Mouse (Mus musculus): ENCODE data around the gene Tmem108. TPM values are rescaled to one million over a fixed set of nuclear protein-coding genes. Genes with fewer than 3 reads are reported as not detected.

The Tmem108 gene
- polyA plus RNA-seq, 1 experiment from 2014 or later = 8.5 TPM

DNA sequence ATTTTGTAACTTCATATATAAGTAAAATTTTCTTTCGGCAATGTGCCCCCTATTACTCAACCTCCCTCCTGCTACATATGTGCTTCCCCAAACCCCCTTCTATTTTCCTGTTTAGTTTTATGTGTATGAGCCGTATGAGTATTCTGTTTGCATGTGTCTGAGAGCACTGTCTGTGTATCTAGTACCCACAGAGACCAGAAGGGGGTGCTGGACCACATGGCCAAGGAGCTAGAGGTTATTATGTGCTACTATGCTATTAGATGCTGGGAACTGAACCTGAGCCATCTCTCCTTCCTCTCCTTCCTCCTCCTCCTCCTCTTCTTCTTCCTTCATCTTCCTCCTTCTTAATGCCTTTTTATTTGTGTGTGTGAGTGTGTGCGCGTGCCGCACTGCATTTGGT, 59.2 kb downstream of the Tmem108 start:
- Histone ChIP-seq H3K4me1 (no peaks in the 10 kb centered on the region), H3K27ac (replicated peaks) (no peak overlapping the region), H3K4me2 (replicated peaks) (no peak overlapping the region), H3K4me3 (replicated peaks) (no peak overlapping the region), H3K9ac (no peak overlapping the region), H3K27me3 (no peaks in the 10 kb centered on the region), H3K36me3 (no peaks in the 10 kb centered on the region), H3K9me3 (replicated peaks) (no peaks in the 10 kb centered on the region)
- no peak for ATAC-seq (ENCODE audit: insufficient number of reproducible peaks, low FRiP score, low TSS enrichment, low read depth)
- 89% methylated on average over 5 of the region's 5 CpGs for WGBS

DNA sequence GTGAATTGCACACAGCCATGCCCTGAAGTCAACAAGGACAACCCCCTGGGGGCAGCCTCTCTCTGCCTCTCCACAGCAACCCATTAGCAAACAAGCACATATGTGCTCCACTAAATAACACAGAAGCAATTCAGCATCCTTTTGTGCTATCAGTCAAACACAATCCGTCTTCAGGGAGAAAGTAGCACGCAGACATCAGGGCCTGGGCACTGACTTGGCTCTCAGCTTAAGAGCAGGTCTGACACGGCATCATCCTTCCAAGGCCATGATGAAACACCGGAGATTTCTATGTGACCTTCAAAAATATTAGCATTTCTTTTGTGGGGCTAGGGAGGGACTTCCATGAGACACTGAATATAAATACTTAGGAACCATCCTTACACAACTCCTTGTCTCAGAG, 60.2 kb downstream of the Tmem108 start:
- no peak for ATAC-seq (ENCODE audit: insufficient number of reproducible peaks, low FRiP score, low TSS enrichment, low read depth)
- no peak overlapping the region for H3K9ac ChIP-seq
- H3K4me1 ChIP-seq = no peaks in the 10 kb centered on the region
- H3K9me3 ChIP-seq (replicated peaks) = no peaks in the 10 kb centered on the region
- no peak overlapping the region for H3K4me2 ChIP-seq (replicated peaks)
- no peak overlapping the region for H3K4me3 ChIP-seq (replicated peaks)
- no peaks in the 10 kb centered on the region for H3K27me3 ChIP-seq
- H3K36me3 ChIP-seq = no peaks in the 10 kb centered on the region
- H3K27ac ChIP-seq (replicated peaks) = no peak overlapping the region
- WGBS = 78% methylated on average over 4 of the region's 4 CpGs

DNA sequence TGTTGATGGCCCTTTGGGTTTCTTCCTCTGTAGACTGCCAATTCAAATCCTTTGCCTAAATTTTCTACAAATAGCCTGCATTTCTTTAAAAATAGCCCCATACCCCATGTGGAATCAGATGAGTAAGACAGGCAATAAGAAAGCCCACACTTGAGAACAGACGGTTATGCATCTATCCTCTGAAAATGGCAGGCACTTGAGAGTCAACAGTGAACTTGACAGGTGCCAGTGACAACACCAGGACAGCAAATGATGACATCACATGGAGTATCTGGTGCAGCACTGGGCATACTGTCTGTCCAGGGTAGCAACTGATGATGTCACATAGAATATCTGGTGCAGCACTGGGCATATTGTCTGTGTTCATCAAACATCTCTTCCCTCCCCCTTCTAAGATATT, 61.4 kb downstream of the Tmem108 start:
- no peaks in the 10 kb centered on the region for H3K27me3 ChIP-seq
- no peaks in the 10 kb centered on the region for H3K36me3 ChIP-seq
- H3K27ac ChIP-seq (replicated peaks) = no peak overlapping the region
- H3K9me3 ChIP-seq (replicated peaks) = no peaks in the 10 kb centered on the region
- 81% methylated on average over 1 of the region's 1 CpGs for WGBS
- H3K4me1 ChIP-seq = no peaks in the 10 kb centered on the region
- H3K9ac ChIP-seq = no peak overlapping the region
- no peak for ATAC-seq (ENCODE audit: insufficient number of reproducible peaks, low FRiP score, low TSS enrichment, low read depth)
- H3K4me2 ChIP-seq (replicated peaks) = no peak overlapping the region
- H3K4me3 ChIP-seq (replicated peaks) = no peak overlapping the region

DNA sequence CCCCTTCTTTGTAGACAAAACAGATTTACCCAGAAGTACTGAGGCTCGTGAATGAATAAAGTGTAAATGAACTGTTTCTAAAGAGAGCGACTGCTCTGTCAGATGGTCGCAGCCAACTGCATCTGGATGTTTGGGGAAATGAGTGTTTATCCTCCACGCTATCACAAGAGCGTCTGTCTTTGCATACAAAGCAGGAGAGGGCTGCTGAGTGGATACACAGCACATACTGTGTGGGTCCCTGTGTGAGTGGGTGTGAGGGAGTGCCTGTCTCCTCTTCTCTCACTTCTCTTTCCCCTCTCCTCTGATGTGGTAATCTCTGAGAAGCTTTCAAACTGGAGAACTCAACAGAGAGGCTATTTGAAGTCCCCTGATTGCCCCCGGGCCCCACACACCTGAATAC, 64.7 kb downstream of the Tmem108 start:
- Histone ChIP-seq H3K4me1 (peaks cover 10% of the 10 kb centered on the region), H3K4me3 (replicated peaks) (no peak overlapping the region), H3K9ac (no peak overlapping the region), H3K36me3 (no peaks in the 10 kb centered on the region), H3K9me3 (replicated peaks) (no peaks in the 10 kb centered on the region), H3K27ac (replicated peaks) (no peak overlapping the region), H3K4me2 (replicated peaks) (no peak overlapping the region), H3K27me3 (no peaks in the 10 kb centered on the region)
- WGBS = 77% methylated on average over 6 of the region's 6 CpGs
- ATAC-seq (ENCODE audit: insufficient number of reproducible peaks, low FRiP score, low TSS enrichment, low read depth) = no peak

DNA sequence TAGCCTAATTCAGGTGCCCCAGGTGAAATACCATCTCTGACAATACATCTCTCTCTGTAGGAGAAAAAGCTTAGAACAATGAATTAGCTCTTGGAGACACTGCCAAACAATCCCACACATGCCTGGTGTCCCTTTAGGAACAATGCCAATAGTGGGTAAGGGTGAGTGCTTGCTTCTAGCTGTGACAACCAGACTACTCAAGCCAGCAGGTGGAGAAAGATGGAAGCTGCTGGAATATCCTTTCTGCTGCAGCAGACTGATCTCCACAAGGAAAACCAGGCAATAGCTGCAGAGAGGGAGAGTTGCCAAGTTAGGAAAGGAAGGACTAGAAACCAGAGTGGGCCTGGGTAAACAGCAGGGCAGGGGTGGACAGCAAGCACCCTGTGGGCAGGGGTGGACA, 67.8 kb downstream of the Tmem108 start:
- peaks cover 13% of the 10 kb centered on the region for H3K4me1 ChIP-seq
- H3K36me3 ChIP-seq = no peaks in the 10 kb centered on the region
- H3K9me3 ChIP-seq (replicated peaks) = no peaks in the 10 kb centered on the region
- no peak overlapping the region for H3K4me3 ChIP-seq (replicated peaks)
- H3K27ac ChIP-seq (replicated peaks) = no peak overlapping the region
- no peak for ATAC-seq (ENCODE audit: insufficient number of reproducible peaks, low FRiP score, low TSS enrichment, low read depth)
- H3K9ac ChIP-seq = no peak overlapping the region
- no peaks in the 10 kb centered on the region for H3K27me3 ChIP-seq
- H3K4me2 ChIP-seq (replicated peaks) = no peak overlapping the region

DNA sequence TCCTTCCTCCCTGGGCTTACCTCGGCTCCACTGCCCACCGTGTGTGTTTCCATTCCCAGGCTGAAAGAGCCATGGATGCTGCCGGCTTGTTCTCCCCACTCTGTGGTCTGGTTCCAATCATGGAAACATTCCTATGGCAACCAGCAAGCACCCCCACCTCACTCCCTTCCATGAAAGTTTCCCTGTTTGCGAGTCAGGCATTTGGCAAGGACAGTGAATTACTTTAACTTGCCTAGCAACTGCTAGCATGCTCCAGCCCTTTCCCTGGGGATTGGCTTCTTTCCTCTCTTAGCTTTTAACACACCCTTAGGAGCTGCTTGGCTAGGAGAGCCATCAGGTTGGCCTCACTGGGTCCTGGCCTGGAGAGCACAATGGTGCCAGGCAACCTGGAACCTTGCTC, 68.9 kb downstream of the Tmem108 start:
- no peaks in the 10 kb centered on the region for H3K9me3 ChIP-seq (replicated peaks)
- peak overlapping the region; percentile 44; the same call in 1 of the 2 replicates for H3K27ac ChIP-seq (replicated peaks)
- H3K36me3 ChIP-seq = no peaks in the 10 kb centered on the region
- peaks cover 13% of the 10 kb centered on the region for H3K4me1 ChIP-seq
- no peak overlapping the region for H3K4me3 ChIP-seq (replicated peaks)
- WGBS = 29% methylated on average over 4 of the region's 4 CpGs
- ATAC-seq (ENCODE audit: insufficient number of reproducible peaks, low FRiP score, low TSS enrichment, low read depth) = peak; percentile 65
- no peaks in the 10 kb centered on the region for H3K27me3 ChIP-seq
- no peak overlapping the region for H3K9ac ChIP-seq
- H3K4me2 ChIP-seq (replicated peaks) = no peak overlapping the region

DNA sequence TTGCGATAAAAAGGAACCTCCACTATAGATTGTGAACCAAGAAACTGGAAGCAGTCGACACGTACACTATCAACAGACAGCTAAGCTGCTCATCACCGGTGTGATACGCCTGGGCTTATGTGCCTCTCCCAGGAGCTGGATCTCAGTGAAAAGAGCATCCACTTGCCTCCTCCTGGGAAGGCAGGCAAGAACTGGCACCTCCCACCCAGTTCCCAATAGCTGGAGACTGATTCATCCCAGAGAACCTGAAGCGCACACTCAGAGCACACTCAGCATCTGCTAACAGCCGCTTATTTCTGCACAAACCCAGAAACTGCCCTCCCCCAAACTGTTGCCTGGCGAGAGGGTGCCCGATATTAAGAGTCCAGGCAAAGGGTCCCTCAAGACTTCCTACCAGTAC, 69.8 kb downstream of the Tmem108 start:
- 88% methylated on average over 9 of the region's 9 CpGs for WGBS
- H3K27ac ChIP-seq (replicated peaks) = no peak overlapping the region
- no peak for ATAC-seq (ENCODE audit: insufficient number of reproducible peaks, low FRiP score, low TSS enrichment, low read depth)
- no peak overlapping the region for H3K9ac ChIP-seq
- peaks cover 21% of the 10 kb centered on the region for H3K4me1 ChIP-seq
- no peaks in the 10 kb centered on the region for H3K27me3 ChIP-seq
- no peaks in the 10 kb centered on the region for H3K36me3 ChIP-seq
- no peak overlapping the region for H3K4me3 ChIP-seq (replicated peaks)
- H3K4me2 ChIP-seq (replicated peaks) = no peak overlapping the region
- H3K9me3 ChIP-seq (replicated peaks) = no peaks in the 10 kb centered on the region

DNA sequence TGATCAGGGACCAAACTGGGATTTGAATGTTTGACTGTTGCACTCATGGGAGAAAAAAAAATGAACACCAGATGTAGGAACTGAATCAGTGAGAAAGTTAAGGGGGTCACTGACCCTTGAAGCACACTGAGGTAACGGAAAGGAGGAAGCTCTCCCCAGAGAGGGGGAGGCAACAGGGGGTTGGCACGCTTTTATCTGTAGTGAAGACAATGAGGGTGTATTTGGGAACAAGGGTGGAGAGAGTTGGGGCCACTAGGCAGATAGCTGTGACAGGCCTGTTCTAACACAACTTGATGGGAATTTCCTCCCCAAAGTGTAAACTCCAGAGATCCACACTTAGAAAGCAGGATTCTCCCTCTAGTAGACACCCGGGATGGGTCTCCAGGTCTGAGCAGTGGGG, 71.2 kb downstream of the Tmem108 start:
- 38% methylated on average over 3 of the region's 3 CpGs for WGBS
- H3K4me1 ChIP-seq = peaks cover 23% of the 10 kb centered on the region
- H3K9ac ChIP-seq = no peak overlapping the region
- no peak overlapping the region for H3K4me3 ChIP-seq (replicated peaks)
- ATAC-seq (ENCODE audit: insufficient number of reproducible peaks, low FRiP score, low TSS enrichment, low read depth) = no peak
- H3K27me3 ChIP-seq = no peaks in the 10 kb centered on the region
- H3K9me3 ChIP-seq (replicated peaks) = no peaks in the 10 kb centered on the region
- no peak overlapping the region for H3K4me2 ChIP-seq (replicated peaks)
- no peaks in the 10 kb centered on the region for H3K36me3 ChIP-seq
- no peak overlapping the region for H3K27ac ChIP-seq (replicated peaks)

DNA sequence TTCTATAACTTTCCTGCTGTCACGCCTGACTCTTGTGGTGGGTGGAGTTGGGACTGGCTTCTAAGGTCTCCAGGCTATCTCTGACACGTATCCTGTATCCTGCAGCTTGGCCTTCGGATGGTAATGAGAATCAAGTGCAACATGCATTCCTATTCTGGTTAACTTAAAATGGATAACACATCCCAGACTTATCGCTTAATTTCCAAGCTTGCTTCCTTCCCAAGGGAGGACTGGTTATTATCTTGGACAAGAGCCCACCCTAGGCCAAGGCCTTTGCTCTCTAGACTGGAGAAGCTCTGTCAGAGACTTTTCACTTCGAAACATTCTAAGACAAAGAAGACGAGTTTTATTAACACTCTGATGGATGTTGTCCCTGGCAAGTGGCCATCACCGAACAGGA, 71.9 kb downstream of the Tmem108 start:
- H3K9me3 ChIP-seq (replicated peaks) = no peaks in the 10 kb centered on the region
- H3K4me1 ChIP-seq = peaks cover 23% of the 10 kb centered on the region
- no peaks in the 10 kb centered on the region for H3K36me3 ChIP-seq
- WGBS = 63% methylated on average over 7 of the region's 7 CpGs
- no peak overlapping the region for H3K4me3 ChIP-seq (replicated peaks)
- H3K27me3 ChIP-seq = no peaks in the 10 kb centered on the region
- H3K9ac ChIP-seq = no peak overlapping the region
- no peak overlapping the region for H3K27ac ChIP-seq (replicated peaks)
- ATAC-seq (ENCODE audit: insufficient number of reproducible peaks, low FRiP score, low TSS enrichment, low read depth) = no peak
- H3K4me2 ChIP-seq (replicated peaks) = no peak overlapping the region

DNA sequence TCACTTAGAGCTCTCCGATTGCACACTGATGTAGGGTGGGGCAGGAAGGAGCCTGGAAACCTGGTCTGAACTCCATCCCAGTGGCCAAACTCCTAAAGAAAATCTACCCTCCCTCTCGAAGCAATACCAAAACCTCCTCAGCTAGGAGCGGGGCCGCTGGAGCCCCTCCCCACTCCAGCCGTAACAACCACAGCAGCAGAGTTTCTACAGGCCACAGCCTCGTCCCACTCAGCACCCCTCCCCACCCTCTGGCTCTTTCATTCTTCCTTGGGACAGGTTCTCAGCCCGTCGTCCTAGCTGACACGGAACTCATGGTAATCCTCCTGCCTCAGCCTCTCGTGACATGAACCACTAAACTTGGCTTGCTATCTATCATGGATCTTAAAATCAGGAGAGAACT, 72.6 kb downstream of the Tmem108 start:
- no peak for ATAC-seq (ENCODE audit: insufficient number of reproducible peaks, low FRiP score, low TSS enrichment, low read depth)

DNA sequence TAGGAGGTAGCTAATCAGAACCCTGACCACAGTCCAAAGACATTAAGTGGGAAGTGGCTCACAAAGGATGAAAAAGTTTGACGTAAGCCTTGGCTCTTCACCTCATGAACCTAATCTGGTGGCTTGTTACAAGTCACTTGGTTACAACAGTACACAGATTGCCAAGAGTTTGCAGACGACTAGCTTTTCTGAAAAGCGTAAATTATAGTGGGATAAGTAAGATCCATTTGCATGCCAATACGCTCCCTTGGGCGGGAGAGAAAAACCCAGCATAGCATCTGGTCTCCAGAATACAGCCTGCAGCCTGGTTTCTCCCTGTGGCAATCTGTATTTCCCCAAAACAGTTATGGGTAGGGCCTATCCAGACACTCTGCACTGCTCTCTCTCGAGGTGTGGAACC, 74.5 kb downstream of the Tmem108 start:
- no peaks in the 10 kb centered on the region for H3K27me3 ChIP-seq
- no peak overlapping the region for H3K4me3 ChIP-seq (replicated peaks)
- no peak overlapping the region for H3K27ac ChIP-seq (replicated peaks)
- H3K9me3 ChIP-seq (replicated peaks) = no peaks in the 10 kb centered on the region
- no peak overlapping the region for H3K4me2 ChIP-seq (replicated peaks)
- H3K9ac ChIP-seq = no peak overlapping the region
- 0 out of 2 replicates have a peak, but pooled peaks cover 13% of the 10 kb centered on the region for H3K4me1 ChIP-seq
- H3K36me3 ChIP-seq = no peaks in the 10 kb centered on the region
- ATAC-seq (ENCODE audit: insufficient number of reproducible peaks, low FRiP score, low TSS enrichment, low read depth) = 0 out of 2 replicates have a peak, but pooled peaks have one; percentile 34
- WGBS = 42% methylated on average over 6 of the region's 6 CpGs

More for the DNA sequence above, 72.6 kb downstream of the Tmem108 start:
- peaks cover 23% of the 10 kb centered on the region for H3K4me1 ChIP-seq
- H3K36me3 ChIP-seq = no peaks in the 10 kb centered on the region
- H3K9ac ChIP-seq = no peak overlapping the region
- H3K27me3 ChIP-seq = no peaks in the 10 kb centered on the region
- no peak overlapping the region for H3K4me2 ChIP-seq (replicated peaks)
- no peak overlapping the region for H3K4me3 ChIP-seq (replicated peaks)
- H3K9me3 ChIP-seq (replicated peaks) = no peaks in the 10 kb centered on the region
- WGBS = 84% methylated on average over 10 of the region's 10 CpGs
- no peak overlapping the region for H3K27ac ChIP-seq (replicated peaks)

DNA sequence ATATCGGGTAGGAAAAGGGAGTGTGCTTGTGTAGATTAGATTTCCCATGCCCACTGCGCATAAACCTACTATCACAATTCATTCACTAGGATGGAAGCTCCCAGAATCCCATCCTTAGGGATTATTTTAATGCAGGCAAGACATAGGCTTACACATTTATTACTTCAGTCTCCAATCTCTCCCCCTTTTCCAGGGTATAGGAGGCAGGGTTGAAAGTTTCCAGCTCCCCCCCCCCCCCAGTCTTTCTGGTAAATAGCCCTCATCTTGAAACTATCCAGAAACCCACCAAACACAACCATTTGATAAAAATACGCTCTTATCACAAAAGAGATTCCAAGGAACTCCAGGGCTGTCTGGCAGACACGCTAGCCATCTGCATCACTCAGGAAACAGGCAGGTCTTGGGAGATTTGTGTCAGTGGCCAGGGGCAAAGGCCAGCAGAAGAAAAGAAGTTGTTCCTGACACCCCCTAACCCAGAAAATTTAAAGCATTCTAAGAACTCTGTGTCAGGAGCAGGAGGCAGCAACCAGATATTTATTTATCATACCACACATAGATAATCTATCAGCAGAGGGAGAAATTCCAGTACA, 79.8 kb downstream of the Tmem108 start:
- Histone ChIP-seq H3K4me2 (replicated peaks) (no peak overlapping the region), H3K9ac (no peak overlapping the region), H3K9me3 (replicated peaks) (no peaks in the 10 kb centered on the region), H3K27me3 (no peaks in the 10 kb centered on the region), H3K4me3 (replicated peaks) (no peak overlapping the region), H3K27ac (replicated peaks) (no peak overlapping the region), H3K4me1 (0 out of 2 replicates have a peak, but pooled peaks cover 2% of the 10 kb centered on the region), H3K36me3 (no peaks in the 10 kb centered on the region)
- WGBS = 53% methylated on average over 4 of the region's 4 CpGs
- no peak for ATAC-seq (ENCODE audit: insufficient number of reproducible peaks, low FRiP score, low TSS enrichment, low read depth)
